Mouse (Mus musculus) spleen, adult 18-20 months (tissue): ENCODE measurements around the gene Clic1.

ENCODE experiments used
- DNase-seq, 2 experiments: peaks; one replicate each; pipeline ENCODE4 v3.0.0; 2022; ENCODE audit warnings: mixed read lengths in 2 of 2

The Clic1 gene

GRCm38 (mm10) chr17:35064951-35065947 is 15.5 kb downstream of the Clic1 start, which contains the start of gene Ly6g6c:
Ly6g6c (plus strand) TSS chr17:35065388.
- DNase-seq: peak in 1 of 2 experiments; percentile 28

GRCm38 (mm10) chr17:35066084-35066483 is 16.3 kb downstream of the Clic1 start, which contains the start of gene Mpig6b:
Mpig6b (minus strand) TSS chr17:35066184.
- DNase-seq: no peak

DNA sequence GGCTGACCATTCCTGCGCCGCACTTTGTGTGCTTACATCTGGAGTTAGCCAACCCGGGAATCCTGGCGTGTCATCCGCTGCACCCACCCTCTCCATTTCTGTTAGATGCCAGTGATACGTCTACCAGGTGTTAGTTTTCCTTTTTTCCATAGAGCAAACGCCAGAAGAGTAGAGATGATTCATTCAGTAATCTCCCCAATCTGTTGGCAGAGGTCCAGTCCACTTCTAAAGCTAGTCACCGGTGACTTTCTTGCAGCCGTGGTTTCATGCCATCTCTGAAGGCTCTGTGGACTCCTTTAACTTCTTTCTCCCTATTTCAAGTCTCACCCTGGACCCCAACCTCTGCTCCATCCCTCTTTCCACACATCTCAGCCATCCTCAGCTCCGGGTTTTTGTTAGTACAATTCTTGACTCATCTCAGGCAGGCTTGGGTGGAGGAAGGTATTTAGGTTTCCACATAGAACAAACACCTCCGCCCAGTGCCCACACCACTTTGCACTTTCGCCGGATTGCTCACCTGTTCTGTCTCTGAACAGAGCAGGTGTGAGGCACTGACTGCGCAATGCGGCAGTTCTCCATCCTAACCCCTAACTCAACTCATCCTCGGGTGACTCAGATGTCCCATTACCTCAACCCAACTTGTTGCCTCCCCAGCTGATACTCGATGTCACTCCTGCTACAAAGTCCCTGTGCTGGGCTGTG is 18.6 kb downstream of the Clic1 start:
- DNase-seq: no peak

DNA sequence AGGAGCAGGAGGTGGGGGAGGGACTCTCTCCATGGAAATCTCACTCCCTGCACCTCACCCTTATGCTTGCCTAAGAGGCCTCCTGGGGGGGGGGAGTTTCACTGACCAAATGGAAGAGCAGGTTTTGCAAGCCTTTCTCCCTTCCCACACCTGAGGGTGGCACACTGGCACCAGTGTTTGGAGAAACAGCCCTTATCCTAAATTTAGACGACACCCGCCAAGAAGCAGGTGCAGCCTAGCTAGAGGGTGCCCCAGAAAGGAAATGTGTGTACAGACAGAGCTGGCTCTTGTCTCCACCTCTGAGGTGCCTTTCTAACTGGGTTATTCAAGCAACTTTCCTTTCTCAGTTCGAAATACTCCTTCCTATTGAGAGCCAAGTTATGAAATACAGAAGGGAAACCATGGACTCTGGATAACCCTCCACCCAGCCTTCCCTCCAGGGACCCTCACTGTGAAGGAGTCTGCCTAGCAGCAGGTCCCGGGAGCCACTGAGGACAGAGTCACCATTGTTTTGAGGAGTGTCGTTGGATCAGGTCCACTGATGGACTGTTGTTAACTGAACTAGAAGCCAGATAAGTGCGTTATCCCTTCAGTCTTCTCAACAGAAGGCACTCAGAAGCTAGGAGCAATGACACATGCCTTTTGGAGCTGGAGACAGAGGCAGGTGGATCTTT is 20.9 kb downstream of the Clic1 start:
- no peak for DNase-seq

- DNase-seq: no peak
Measured at GRCm38 (mm10) chr17:35071454-35071853, 21.7 kb downstream of the Clic1 start.

GRCm38 (mm10) chr17:35074097-35074496 is 24.3 kb downstream of the Clic1 start:
- no peak for DNase-seq

DNA sequence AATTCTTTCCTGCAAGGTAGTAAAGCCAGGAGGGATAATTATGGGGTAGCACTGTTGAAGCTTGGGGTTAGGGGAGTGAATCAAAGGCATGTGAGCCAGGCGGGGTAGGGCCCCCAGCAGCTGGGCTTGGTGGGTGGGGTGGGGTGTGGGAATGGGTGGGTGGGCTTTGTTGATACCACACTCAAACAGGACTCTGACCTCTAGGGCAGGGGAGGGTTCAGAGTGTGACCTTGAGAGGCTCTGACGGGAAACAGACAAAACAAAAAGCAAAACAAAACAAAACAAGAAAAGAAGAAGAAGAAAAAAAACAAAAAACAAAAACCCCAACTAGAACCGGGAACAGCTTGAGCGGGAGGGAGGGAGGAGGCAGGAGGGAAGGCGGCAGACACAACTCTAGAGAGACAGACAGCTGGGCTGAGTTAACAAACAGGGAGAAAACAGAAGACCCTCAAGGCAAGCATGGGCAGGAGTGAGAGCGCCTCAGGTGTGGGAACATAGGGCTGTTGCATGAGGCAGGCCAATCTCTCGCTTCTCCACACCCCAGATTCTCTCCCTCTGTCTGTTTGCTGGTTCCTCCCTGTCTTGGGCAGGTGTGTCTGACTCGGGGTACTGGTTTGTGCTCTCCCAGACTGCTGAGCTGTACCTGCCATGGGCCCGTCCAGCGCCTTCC is 26.9 kb downstream of the Clic1 start, which contains the start of gene Ly6g6e:
Gene Ly6g6e (plus strand): TSS at position 396 of the 670 bp plus-strand sequence.
- no peak for DNase-seq

- no peak for DNase-seq
Measured at GRCm38 (mm10) chr17:35077285-35077684, 27.5 kb downstream of the Clic1 start.

DNA sequence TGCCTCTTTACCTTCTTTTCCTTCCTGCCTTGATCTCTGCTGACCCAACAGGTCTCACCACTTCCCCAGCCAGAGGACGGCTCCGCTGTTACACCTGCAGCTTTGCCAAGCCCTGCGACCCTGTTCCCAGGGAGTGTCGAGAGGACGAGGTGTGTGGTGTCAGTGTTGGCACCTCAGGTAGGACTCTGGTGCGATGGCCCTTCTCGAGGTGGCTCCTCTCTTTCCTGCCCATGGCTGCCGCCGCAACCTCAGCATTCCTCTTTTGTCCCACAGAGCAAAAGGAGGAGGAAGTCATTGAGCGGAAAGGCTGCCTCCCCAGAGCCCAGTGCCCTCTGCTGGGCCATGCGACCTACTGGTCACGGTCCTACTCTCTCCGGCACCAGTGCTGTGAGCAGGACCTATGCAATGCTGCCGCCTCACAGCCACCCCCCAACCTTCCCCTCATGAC is 28.0 kb downstream of the Clic1 start, which contains the start of gene Ly6g6d:
Gene Ly6g6d (minus strand): TSS at position 280 of the 448 bp plus-strand sequence.
- DNase-seq: peak in 1 of 2 experiments; percentile 32

GRCm38 (mm10) chr17:35079778-35080177 is 30.0 kb downstream of the Clic1 start:
- no peak for DNase-seq

DNA sequence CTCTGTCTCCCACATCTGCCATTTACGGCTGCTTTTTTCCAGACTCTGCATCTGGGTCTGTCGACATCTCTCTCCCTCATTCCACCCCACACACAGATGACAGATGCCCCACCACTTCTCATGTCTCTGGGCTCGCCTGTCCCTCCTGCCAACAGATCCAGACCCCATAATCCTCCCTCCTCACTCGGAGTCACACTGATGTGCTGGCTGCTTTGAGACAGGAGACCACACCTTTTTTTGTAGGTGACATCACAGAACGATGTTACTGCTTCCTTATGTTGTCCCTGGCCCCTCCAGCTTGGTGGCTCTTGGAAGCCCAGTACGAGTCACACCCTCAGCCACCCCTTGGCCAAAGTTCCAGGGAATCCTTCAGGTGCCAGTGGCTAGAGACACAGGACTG is 30.5 kb downstream of the Clic1 start:
- DNase-seq: no peak

DNA sequence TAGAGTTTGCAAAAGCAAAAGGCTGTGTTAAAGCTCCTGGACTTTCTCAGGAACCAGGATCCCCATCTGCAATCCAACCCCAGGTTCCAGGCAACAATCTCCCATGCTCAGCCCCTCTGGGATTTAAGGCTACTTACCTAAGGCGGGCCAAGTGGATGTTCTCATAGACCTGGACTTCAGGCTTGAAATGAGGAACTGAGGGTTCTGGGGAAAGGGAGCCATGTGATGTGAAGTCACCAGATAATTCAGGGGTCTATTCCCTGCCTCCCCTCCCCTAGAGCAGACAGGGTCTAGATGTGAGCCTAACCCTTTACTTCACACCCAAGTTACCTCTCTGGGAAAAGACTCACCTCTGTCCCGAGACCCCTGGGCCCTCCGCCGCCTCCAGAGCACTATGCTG is 30.9 kb downstream of the Clic1 start:
- no peak for DNase-seq

- no peak for DNase-seq
Measured at GRCm38 (mm10) chr17:35082841-35083576, 33.2 kb downstream of the Clic1 start.

DNA sequence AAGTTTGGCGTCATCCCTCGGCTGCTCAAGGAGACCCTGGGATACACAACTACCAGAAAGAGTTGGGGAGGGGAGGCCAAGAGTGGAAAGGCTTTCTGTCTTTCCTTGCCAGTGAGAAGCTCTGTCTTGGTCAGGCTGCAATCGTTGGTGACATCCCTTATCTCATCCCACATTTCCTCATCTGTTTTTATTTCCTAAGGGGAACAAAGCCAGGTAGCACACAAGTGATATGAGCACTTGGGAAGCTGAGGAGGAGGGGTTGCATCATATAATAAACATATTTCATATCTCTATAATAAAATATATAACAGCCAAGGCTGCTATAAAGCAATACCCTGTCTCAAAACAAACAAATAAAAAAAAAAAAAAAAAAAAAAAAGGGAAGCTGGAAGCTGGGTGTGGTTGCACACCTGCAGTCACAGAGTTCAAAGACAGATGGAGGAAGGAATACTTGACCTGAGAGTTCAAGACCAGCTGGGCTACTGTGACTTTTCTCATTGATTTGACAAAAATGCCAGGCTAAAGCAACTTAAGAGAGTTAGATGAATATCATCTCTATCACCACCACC is 34.2 kb downstream of the Clic1 start:
- DNase-seq: no peak

GRCm38 (mm10) chr17:35085208-35085865 is 35.6 kb downstream of the Clic1 start, which contains the start of gene Ly6g6f:
Ly6g6f (minus strand) TSS chr17:35085610.
- no peak for DNase-seq

DNA sequence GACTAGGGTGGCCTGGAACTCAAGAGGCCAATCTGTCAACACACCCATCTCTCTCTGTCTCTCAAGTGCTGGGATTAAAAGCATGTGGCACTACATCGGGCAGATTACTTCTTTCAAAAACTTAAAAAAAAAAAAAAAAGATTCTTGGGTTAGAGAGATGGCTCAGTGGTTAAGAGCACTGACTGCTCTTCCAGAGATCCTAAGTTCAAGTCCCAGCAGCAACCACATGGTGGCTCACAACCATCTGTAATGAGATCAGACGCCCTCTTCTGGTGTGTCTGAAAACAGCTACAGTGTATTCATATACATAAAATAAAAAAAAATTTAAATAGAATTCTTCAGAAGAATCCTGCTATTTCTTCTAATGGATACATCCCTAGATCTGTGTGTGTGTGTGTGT is 38.4 kb downstream of the Clic1 start:
- no peak for DNase-seq

GRCm38 (mm10) chr17:35088825-35089644 is 39.3 kb downstream of the Clic1 start, which contains the start of gene Abhd16a:
Abhd16a (plus strand) TSS chr17:35089263.
- peak; percentile 88 to 92 for DNase-seq

DNA sequence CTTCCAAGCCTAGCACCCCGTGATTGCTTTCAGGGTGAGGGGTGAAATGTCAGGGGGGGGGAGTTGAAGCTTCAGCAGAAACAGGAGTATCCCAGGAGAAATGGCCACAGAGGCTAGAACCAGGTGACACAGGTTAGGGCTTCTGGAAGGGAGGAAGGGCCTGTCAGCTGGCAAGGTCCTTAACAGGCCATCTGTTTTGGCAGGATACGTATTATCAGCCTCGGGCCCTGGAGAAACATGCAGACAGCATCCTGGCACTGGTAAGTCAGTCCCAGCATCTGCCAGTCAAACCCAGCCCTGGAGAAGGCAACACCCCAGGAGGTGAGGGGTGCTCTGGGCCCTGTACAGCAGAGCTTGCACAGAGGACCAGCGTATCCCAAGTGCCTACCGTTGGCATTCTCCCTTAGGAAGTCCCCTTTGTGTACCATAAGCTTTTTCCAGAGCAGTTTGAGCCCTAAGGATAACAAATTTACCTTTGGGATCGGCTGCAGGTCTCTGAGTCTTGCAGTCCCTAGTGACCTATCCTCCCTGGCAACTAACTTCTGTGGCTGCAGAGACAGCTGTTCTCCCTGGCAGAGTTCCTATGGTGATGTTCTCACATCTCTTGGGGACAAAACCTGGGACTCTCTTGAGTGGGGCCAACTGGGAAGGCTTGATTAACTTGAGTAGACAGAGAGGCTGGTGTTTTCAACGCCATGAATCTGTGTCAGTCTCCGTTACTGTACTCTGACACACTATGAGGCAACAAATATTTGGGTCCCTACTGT is 40.6 kb downstream of the Clic1 start:
- DNase-seq: no peak
